Mouse (Mus musculus): ENCODE measurements around the gene Rgs6.

Rgs6 gene

GRCm38 (mm10) chr12:83083427-83083826 is 495.3 kb downstream of the Rgs6 start:
- in situ Hi-C loops (cut with MboI, MseI) = no loop called here

DNA sequence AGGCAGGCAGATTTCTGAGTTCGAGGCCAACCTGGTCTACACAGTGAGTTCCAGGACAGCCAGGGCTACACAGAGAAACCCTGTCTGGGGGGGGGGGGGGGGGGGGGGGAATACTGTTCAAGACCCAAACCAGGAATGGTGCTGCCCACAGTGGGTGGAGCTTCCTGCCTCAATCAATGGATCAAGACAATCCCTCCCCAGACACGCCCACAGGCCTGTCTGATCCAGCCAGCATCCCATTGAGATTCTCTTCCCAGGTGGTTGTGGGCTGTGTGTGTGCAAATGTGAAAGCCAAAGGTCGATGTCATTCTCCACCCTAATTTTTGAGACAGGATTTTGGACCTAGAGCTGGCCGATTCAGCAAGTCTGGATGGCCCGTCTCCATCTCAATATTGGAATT is 496.5 kb downstream of the Rgs6 start:
- in situ Hi-C loops (cut with MboI, MseI) = no loop called here

DNA sequence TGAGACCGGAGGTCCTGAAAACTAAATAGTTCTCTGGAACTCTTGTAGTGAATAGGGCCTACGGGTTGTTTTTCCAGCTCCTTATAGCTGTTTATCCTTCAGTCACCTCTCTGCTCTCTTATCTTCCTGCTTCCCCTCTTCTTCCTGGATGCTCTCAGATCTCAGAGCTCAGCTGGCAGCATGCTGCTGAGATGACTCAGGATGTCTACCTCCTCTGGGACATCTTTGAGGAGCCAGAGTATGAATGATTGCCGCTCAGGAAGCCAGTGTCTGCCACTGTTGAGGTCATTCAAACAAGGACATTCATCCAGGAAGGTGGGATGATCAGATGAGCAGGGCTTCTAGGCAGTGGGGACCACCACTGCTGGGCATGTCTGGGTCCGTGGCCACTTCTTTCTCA is 498.9 kb downstream of the Rgs6 start:
- in situ Hi-C loops (cut with MboI, MseI) = no loop called here

DNA sequence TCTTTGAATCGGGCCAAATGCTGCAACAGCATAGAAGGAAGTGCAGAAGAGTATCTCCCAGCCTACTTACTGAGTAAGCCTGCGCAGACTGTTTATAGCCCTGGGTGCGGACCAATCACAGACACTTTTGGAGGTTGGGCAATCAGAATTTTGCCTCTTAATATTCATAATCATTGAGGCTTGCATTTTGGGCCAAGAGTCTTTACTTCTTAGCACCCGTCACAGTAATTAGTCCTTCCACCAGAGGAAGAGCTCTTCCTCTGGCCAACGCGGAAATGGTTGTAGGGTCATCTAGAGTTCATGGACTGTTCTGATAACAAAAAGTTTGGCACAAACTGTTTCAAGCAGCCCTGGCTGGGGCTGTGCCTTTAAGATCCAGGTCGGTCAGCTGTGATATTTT is 499.5 kb downstream of the Rgs6 start:
- in situ Hi-C loops (cut with MboI, MseI) = no loop called here

- in situ Hi-C loops (cut with MboI, MseI) = no loop called here
Measured at GRCm38 (mm10) chr12:83092001-83092400, 503.9 kb downstream of the Rgs6 start.

GRCm38 (mm10) chr12:83097787-83098186 is 509.7 kb downstream of the Rgs6 start:
- in situ Hi-C loops (cut with MboI, MseI) = no loop called here

DNA sequence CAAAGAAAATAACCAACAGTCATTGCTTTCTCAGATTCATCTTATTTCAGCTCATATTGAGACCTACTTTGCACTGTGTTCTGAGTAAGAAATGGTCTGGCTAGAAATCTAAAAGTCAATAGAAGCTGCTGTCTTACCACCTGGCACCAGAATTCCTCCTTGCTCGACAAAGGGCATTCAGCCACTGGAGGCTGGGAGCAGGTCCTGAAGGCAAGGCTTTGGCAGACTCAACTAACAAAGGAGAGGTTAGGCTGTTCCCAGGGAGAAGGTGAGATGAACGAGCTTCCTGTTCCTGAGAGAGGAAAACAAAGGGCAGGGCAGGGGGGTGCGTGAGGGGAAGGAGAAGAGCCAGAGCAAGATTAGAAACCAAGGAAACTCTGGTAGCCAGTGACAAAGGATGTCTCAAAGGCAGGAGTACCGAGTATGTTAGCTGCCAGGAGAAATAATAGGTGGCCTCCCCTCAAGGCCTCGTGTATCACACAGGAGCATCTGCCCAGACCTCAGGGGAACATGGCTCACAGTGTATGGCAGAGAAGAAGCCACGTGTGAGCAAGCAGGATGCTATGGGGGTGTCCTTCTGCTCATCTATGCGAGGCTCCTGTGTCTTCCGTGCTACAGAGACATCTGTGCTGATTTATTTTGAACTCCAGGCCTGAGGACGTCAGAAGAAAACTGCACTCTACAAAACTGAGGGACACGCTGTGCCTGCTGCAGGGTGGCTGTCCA is 510.7 kb downstream of the Rgs6 start:
- in situ Hi-C loops (cut with MboI, MseI) = no loop called here

DNA sequence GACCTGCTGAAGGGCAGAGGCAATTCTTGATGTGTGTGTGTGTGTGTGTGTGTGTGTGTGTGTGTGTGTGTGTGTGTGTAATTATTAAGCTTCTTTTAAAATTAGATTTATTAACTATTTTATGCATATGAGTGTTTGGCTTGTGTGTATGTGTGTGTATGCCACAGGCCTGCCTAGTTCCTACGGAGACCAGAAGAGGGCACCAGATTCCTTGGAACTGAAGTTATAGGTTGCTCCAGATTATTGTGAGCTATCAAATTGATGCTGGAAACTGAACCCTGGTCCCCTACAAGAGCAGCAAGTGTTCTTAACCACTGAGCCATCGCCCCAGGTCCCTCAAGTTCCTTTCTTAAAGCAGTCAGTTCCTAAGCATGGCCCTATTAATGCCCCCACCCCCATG is 511.8 kb downstream of the Rgs6 start:
- in situ Hi-C loops (cut with MboI, MseI) = no loop called here

DNA sequence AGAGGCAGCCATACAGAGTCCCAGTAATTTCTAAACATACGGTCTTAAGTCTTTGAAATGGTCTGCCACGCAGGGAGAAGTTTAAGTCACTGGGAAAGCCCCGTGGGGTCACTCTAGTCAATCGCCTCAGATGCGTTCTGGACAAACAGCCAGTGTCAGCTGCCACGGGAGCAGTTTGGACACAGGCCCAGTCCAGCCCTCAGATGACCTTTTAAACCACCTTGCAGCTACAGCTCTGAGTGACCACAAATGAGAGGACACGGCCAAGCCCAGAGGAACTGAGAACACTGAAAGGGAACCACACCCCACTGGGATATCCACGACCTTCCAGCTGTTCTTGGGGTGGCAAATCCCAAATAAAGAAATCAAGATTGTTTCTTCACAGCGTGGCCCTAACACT is 512.3 kb downstream of the Rgs6 start:
- in situ Hi-C loops (cut with MboI, MseI) = no loop called here

GRCm38 (mm10) chr12:83100848-83101247 is 512.8 kb downstream of the Rgs6 start:
- in situ Hi-C loops (cut with MboI, MseI) = no loop called here

DNA sequence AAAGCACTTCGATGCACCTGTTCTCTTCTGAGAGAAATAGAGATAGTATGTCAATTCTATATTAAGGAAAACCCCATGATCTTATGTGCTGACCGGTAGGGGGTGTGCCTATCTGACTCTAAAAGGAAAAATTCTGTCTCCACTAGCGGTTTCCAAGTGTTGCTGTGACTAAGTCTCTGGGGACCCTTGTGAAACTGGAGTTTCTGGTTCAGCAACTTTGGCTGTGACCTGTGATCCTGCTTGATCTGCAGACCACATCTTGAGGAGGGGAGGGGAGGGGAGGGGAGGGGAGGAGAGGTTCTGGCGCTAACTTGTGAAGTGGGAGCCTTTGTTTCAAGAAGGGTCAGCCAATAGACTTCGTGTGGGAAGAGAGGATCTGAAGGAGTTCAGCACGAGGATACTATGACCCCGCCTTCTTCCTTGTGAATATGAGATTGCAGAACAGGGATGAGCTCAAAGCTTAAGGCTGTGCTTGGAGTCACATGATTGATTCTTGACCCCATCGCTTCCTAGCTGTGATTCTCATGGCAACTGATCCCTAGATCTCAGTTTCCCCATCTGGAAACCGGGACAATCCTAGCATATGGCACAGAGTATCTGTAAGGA is 517.5 kb downstream of the Rgs6 start:
- in situ Hi-C loops (cut with MboI, MseI) = no loop called here

DNA sequence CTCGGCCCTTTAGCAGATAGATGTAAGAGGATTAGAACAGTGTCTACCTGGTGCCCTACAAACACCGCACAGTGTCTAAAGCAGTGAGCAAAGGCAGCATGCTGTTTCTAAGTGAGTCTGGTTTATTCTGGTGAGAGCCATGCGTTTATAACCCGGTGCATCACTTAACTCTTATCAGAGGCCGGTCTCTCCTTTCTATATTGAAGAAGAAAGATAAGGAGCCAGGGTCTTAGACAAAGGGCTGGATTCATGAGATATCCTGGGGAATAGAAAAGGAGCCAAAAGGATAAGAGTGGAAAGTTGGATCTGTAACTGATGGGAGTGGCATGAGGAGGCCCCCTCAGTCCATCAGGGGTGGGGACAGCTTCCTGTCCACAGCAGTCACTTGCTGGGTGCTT is 518.0 kb downstream of the Rgs6 start:
- in situ Hi-C loops (cut with MboI, MseI) = no loop called here

- in situ Hi-C loops (cut with MboI, MseI) = no loop called here
Measured at GRCm38 (mm10) chr12:83109486-83109885, 521.4 kb downstream of the Rgs6 start.

DNA sequence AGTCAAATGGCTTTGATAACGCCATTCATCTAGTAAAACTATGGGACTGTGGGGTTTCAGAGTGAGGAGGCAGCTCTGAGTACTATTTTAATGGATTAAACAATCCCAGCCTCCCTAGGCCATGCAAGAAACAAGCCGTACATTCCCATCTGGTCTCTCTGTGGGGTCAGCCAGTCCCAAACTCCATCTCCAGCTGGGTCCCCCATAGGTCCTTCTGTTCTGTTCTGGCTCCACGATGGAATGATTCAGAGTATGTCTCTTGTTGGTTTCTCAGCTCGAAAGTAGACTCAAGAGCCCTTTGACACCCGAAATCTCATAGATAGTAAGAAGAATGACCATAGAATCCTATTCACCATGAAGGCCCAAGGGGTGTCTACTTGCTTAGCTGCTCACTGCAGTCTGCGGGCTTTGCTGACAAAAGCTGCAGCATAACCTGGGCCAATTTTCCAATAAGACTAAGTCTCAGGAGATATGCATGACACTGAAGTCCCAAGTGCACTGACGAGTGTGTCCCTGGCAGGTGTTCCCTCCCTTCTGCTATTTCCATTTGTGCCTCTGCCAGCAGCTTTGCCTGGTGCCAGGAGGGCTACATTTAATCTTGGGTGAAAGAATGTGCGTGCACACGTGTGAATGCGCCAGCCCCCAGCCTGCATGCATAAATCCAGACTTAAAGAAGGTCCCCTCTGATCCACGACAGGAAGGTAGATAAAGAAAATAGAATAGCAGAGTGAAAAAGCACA is 522.0 kb downstream of the Rgs6 start:
- in situ Hi-C loops (cut with MboI, MseI) = loop anchor here (5.0 kb wide), 1 partner anchor 387 kb away; no protein-coding TSS in a partner anchor

GRCm38 (mm10) chr12:83110711-83111110 is 522.6 kb downstream of the Rgs6 start:
- in situ Hi-C loops (cut with MboI, MseI) = loop anchor here (5.0 kb wide), 1 partner anchor 387 kb away; no protein-coding TSS in a partner anchor

- in situ Hi-C loops (cut with MboI, MseI) = loop anchor here (5.0 kb wide), 1 partner anchor 385 kb away; no protein-coding TSS in a partner anchor
Measured at GRCm38 (mm10) chr12:83112283-83112682, 524.2 kb downstream of the Rgs6 start.

GRCm38 (mm10) chr12:83112901-83113628 is 525.0 kb downstream of the Rgs6 start:
- in situ Hi-C loops (cut with MboI, MseI) = loop anchor here (5.0 kb wide), 1 partner anchor 384 kb away; no protein-coding TSS in a partner anchor

DNA sequence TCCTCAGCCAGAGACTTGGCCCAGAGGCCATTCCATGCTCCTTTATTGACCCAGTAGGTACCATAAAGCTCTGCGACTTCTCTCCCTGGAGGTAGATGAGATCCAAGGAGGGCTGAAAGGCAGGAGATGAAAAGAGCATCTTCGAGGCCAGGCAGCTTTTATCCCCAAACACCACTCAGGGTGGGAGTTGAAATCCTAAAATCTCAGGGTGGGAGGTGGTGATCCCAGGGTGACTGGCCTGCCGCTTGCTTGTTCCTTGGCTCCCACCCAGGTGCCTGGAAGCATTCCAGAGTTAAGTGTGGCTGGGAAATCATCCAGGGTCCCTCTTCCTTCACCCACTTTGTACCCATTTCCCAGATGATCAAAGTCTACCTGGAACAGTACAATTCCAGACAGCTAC is 525.9 kb downstream of the Rgs6 start:
- in situ Hi-C loops (cut with MboI, MseI) = loop anchor here (5.0 kb wide), 1 partner anchor 383 kb away; no protein-coding TSS in a partner anchor

GRCm38 (mm10) chr12:83114396-83115053 is 526.4 kb downstream of the Rgs6 start:
- in situ Hi-C loops (cut with MboI, MseI) = loop anchor here (5.0 kb wide), 1 partner anchor 383 kb away; no protein-coding TSS in a partner anchor

- in situ Hi-C loops (cut with MboI, MseI) = no loop called here
Measured at GRCm38 (mm10) chr12:83124111-83124510, 536.0 kb downstream of the Rgs6 start.

GRCm38 (mm10) chr12:83125284-83125683 is 537.2 kb downstream of the Rgs6 start:
- in situ Hi-C loops (cut with MboI, MseI) = no loop called here

Data from T-helper 1 cell (primary cell).